Mouse (Mus musculus) megakaryocyte, embryonic 14.5 days (primary cell): Measurements from ENCODE around the gene Mast2. TPM values are rescaled to one million over a fixed set of nuclear protein-coding genes. Genes with fewer than 3 reads are reported as not detected.

Source experiments
- H3K27me3 ChIP-seq: replicated peaks from 2 replicates; pipeline ENCODE3; 2012; ENCODE audit warnings: inconsistent platforms
- H3K36me3 ChIP-seq: replicated peaks from 2 replicates; pipeline ENCODE3; 2012; ENCODE audit warnings: low read length, inconsistent platforms, mixed read lengths
- H3K4me1 ChIP-seq: 2 replicates; pipeline ENCODE4 v1.6.1; 2012; ENCODE audit warnings: inconsistent platforms
- H3K4me3 ChIP-seq: replicated peaks from 2 replicates; pipeline ENCODE3; 2012; ENCODE audit warnings: moderate library complexity, mild to moderate bottlenecking, inconsistent platforms
- H3K9me3 ChIP-seq: 2 replicates; pipeline ENCODE4 v1.6.1; 2012; ENCODE audit warnings: inconsistent platforms
- FLI1 ChIP-seq: IDR thresholded peaks from 2 replicates; pipeline ENCODE4 v1.6.1; 2012; ENCODE audit warnings: low read length, inconsistent platforms, mixed read lengths
- GATA1 ChIP-seq: IDR thresholded peaks from 3 replicates; pipeline ENCODE4 v1.6.1; 2012; ENCODE audit warnings: mixed read lengths, low read length, inconsistent platforms, borderline replicate concordance
- polyA plus RNA-seq: library from polyadenylated mRNA; stranded (reverse); fragments of >175 nt; gene quantifications from 2 replicates; pipeline ENCODE4 v1.2.3, GENCODE M21; 2012; ENCODE audit warnings: low replicate concordance; ENCODE audit not compliant: insufficient read depth

Mast2 gene
- polyA plus RNA-seq, 1 experiment: 49.7 TPM

- peaks cover 14% of the 10 kb centered on the region for H3K4me1 ChIP-seq
- TF ChIP-seq GATA1 (no peak), FLI1 (no peak)
- no peak overlapping the region for H3K4me3 ChIP-seq
- H3K36me3 ChIP-seq: peaks cover 7% of the 10 kb centered on the region
- H3K9me3 ChIP-seq: no peaks in the 10 kb centered on the region
- no peaks in the 10 kb centered on the region for H3K27me3 ChIP-seq
Measured at GRCm38 (mm10) chr4:116412993-116413392, 51.0 kb downstream of the Mast2 start.

DNA sequence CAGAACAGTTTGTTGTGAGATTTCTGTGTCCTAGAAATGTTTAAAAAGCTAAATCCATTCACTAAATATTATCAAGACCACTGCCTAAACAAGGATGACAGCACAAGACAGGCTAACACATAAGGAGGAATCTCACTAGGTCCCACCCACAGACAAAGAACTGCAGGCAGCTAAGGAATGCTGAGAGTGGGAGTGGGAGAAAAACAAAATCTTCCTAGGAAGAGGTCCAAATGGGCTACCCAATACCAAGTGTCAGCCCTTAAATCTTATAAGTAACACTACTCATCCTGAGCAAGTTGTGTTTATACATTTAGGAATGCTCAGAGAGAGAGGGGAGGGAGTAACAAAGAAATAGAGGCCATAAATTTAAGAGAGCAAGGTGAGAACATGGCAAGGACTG lies 52.6 kb downstream of the Mast2 start:
- Histone ChIP-seq H3K4me1 (peaks cover 19% of the 10 kb centered on the region), H3K4me3 (no peak overlapping the region), H3K9me3 (no peaks in the 10 kb centered on the region), H3K27me3 (no peaks in the 10 kb centered on the region), H3K36me3 (peaks cover under 1% of the 10 kb centered on the region)
- TF ChIP-seq FLI1 (no peak), GATA1 (no peak)

DNA sequence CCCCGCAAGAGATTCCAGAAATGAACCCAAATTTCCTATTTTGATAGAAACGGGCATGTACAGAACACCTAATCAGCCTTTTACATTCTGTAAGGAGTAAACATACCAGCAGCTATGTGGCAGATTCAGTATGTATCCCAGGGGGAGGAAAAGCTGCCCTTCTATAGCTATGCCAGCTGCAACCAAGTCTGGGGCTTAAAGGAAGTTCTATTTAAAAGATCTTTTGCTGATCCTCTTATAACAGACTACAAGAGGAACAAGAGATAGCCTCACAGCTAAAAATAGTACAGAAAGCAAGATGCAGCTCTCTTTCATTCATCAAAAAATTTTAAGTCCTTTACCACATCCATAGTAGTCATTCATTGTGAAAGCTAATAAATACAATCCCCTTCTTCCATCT lies 57.3 kb downstream of the Mast2 start:
- Histone ChIP-seq H3K27me3 (no peaks in the 10 kb centered on the region), H3K36me3 (no peaks in the 10 kb centered on the region), H3K4me1 (peaks cover 20% of the 10 kb centered on the region), H3K4me3 (no peak overlapping the region), H3K9me3 (no peaks in the 10 kb centered on the region)
- TF ChIP-seq GATA1 (no peak), FLI1 (no peak)

GRCm38 (mm10) chr4:116405955-116406351 lies 58.0 kb downstream of the Mast2 start:
- H3K9me3 ChIP-seq: no peaks in the 10 kb centered on the region

GRCm38 (mm10) chr4:116405276-116405954 lies 58.6 kb downstream of the Mast2 start:
- Histone ChIP-seq H3K4me3 (no peak overlapping the region), H3K27me3 (no peaks in the 10 kb centered on the region), H3K9me3 (no peaks in the 10 kb centered on the region), H3K36me3 (no peaks in the 10 kb centered on the region), H3K4me1 (peaks cover 17% of the 10 kb centered on the region)
- TF ChIP-seq FLI1: no peak
- no peak for TF ChIP-seq GATA1

More at GRCm38 (mm10) chr4:116405955-116406351, 58.0 kb downstream of the Mast2 start:
- H3K27me3 ChIP-seq: no peaks in the 10 kb centered on the region
- TF ChIP-seq FLI1 (no peak), GATA1 (no peak)
- H3K36me3 ChIP-seq: no peaks in the 10 kb centered on the region
- H3K4me3 ChIP-seq: no peak overlapping the region
- H3K4me1 ChIP-seq: peaks cover 20% of the 10 kb centered on the region

DNA sequence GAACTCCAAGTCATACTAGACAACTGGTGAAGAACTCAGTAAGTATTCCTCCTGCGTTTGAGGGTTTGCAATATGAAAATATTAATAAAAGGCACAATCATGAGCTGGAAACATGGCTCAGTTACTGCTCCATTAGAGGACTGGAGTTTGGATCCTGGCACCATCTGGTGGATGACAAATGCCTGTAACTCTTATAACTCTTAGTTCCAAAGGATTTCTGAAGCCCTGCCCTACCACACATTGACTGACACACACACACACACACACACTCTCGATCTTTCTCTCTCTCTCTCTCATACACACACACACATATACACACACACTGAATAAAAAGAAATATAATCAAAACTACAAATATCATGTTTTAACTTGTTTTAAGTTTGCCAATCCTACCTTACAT lies 60.1 kb downstream of the Mast2 start:
- no peaks in the 10 kb centered on the region for H3K36me3 ChIP-seq
- TF ChIP-seq GATA1: no peak
- no peak for TF ChIP-seq FLI1
- no peaks in the 10 kb centered on the region for H3K9me3 ChIP-seq
- H3K27me3 ChIP-seq: no peaks in the 10 kb centered on the region
- H3K4me1 ChIP-seq: peaks cover 17% of the 10 kb centered on the region
- H3K4me3 ChIP-seq: no peak overlapping the region

DNA sequence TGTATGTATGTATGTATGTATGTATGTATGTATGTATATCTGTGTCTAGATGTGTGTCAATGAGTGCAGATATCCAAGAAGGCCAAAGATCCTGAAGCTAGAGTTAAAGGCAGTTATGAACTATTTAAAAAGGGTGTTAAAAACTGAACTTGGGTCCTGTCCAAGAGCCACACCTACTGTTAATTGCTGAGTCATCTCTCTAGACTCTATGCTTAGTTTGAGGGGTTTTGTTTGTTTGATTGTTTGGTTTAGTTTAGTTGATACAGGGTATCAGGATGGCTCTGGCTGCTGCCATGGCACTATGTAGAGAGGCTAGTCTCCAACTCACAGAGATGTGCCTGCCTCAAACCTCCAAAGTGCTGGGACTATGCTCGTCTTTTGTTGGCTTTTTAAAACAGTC lies 61.3 kb downstream of the Mast2 start:
- H3K4me1 ChIP-seq: peaks cover 22% of the 10 kb centered on the region
- no peak overlapping the region for H3K4me3 ChIP-seq
- H3K27me3 ChIP-seq: no peaks in the 10 kb centered on the region
- TF ChIP-seq GATA1 (no peak), FLI1 (no peak)
- no peaks in the 10 kb centered on the region for H3K36me3 ChIP-seq
- H3K9me3 ChIP-seq: no peaks in the 10 kb centered on the region

- Histone ChIP-seq H3K27me3 (no peaks in the 10 kb centered on the region), H3K36me3 (no peaks in the 10 kb centered on the region), H3K4me1 (peaks cover 9% of the 10 kb centered on the region; the same call in 1 of the 2 replicates), H3K9me3 (no peaks in the 10 kb centered on the region), H3K4me3 (no peak overlapping the region)
- TF ChIP-seq FLI1 (no peak), GATA1 (no peak)
Measured at GRCm38 (mm10) chr4:116398051-116398450, 65.9 kb downstream of the Mast2 start.

DNA sequence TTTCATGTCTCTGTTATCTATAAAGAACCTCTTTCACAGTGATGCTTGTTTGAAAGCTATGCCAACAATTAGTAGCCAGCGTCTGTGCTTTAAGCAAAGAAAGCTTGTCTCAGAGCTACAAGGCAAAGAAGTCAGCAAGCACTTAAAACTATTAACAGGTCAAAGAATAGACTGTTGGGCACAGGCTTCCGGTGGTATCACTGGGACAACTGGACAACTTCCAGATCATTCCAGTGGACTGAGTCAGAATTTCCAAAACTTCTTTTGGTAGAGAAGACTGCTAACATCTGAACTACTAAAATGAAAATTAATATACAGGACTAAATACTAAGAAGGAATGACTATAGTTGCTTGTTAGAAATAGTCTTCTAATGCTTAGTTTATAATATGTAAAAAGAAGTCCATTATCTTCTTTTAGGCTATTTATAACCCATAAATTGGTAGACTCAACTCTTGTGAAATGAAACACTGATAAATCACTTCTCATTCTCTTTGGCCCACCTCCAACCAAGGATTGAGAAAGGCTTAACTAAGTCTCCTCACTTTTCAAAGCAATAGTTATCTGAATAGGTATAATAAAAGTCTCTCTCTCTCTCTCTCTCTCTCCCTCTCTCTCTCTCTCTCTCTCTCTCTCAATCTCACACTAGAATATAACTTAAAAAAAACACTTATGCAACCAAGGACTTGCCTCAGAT lies 85.9 kb downstream of the Mast2 start:
- no peak for TF ChIP-seq FLI1
- H3K4me3 ChIP-seq: no peak overlapping the region
- H3K9me3 ChIP-seq: no peaks in the 10 kb centered on the region
- H3K36me3 ChIP-seq: no peaks in the 10 kb centered on the region
- no peaks in the 10 kb centered on the region; the same call in 1 of the 2 replicates for H3K4me1 ChIP-seq
- no peaks in the 10 kb centered on the region for H3K27me3 ChIP-seq

DNA sequence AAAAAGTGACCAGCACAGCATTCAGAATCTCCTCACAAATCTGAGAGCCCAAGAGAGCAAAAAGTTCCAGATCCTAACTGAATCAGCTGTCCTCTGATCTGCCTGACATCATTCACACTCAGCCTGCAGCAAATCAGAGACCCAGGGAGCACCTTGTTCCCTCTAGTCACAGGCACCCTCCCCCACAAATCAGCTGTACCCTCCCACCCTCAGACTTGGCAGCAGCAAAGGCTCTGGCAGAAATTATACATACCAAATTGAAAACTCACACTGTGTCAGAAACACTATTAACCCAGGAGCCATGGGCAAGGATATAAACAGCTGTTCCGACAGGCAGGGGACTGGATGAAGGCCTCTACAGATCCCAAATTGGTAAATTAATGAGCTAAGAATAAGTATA lies 92.3 kb downstream of the Mast2 start:
- Histone ChIP-seq H3K27me3 (no peaks in the 10 kb centered on the region), H3K36me3 (peaks cover 6% of the 10 kb centered on the region), H3K4me3 (no peak overlapping the region), H3K4me1 (no peaks in the 10 kb centered on the region; the same call in 1 of the 2 replicates), H3K9me3 (no peaks in the 10 kb centered on the region)
- TF ChIP-seq GATA1 (no peak), FLI1 (no peak)
